Mouse (Mus musculus) bone marrow macrophage, adult 2 months (primary cell): ENCODE results near the gene Mpzl3. TPM values are rescaled to one million over a fixed set of nuclear protein-coding genes. Genes with fewer than 3 reads are reported as not detected.

Experiments used
- H3K27ac ChIP-seq: 2 replicates; pipeline ENCODE4 v1.5.1; 2012; ENCODE audit warnings: low read depth, low read length; ENCODE audit not compliant: insufficient read depth
- H3K4me1 ChIP-seq: 2 replicates; pipeline ENCODE4 v1.6.1; 2012; ENCODE audit warnings: low read length; ENCODE audit not compliant: control insufficient read depth, insufficient read depth
- H3K4me3 ChIP-seq: 2 replicates; pipeline ENCODE4 v1.5.1; 2012; ENCODE audit warnings: mild to moderate bottlenecking, low read length, moderate library complexity; ENCODE audit not compliant: insufficient read depth
- CTCF ChIP-seq: IDR thresholded peaks from 2 replicates; pipeline ENCODE4 v1.5.1; 2012; ENCODE audit warnings: low read depth, mild to moderate bottlenecking, low read length, moderate library complexity
- POLR2A ChIP-seq: IDR thresholded peaks from 2 replicates; pipeline ENCODE4 v1.6.1; 2012; ENCODE audit warnings: mild to moderate bottlenecking, low read depth, low read length, borderline replicate concordance
- polyA plus RNA-seq: library from polyadenylated mRNA; stranded (reverse); fragments of >200 nt; gene quantifications from 2 replicates; pipeline ENCODE4 v1.2.4, GENCODE M21; 2012; ENCODE audit not compliant: missing spikeins, insufficient read depth, insufficient read length

The Mpzl3 gene
- polyA plus RNA-seq, 1 experiment = 1.1 TPM

DNA sequence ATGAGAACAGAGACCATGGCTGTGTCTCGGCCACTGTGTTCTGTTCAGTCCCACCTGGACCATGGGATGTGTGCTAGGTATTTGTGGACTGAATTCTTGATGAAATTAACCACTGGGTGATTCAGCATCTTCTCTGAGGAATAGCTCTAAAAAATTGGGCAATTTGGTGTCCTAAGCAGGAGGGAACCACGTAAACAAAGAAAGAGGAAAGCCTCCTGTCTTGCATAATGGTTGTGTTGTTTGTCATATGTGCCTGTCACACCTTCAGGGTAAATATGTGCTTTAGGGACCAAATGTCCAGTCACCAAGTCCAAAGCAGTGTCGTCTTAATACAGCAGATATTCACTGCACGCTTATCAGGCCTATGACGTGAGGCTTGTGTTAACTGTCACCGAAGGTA lies 9.4 kb downstream of the Mpzl3 start:
- no peak for TF ChIP-seq CTCF
- TF ChIP-seq POLR2A = no peak
- H3K4me3 ChIP-seq = no peak overlapping the region
- no peak overlapping the region for H3K27ac ChIP-seq
- H3K4me1 ChIP-seq = no peaks in the 10 kb centered on the region

DNA sequence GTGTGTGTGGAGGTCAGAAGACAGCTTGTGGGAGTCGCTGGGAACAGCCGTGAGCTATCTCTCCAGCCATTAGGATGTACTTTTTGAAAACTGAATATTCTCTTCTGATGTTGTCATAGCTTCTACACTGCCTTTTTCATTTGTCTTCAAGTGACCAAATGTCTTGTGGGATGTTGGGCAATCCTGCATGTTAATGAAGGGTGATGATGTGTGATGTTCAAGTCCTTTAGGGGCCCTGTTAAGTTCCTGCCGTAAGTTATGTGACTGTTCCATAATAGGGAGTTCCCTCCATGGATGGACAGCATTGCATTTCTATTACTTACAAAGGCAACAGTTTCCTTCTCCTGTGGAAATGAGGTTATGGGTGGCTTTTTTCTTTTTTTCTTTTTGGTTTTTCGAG lies 11.7 kb downstream of the Mpzl3 start:
- no peaks in the 10 kb centered on the region for H3K4me1 ChIP-seq
- no peak overlapping the region for H3K27ac ChIP-seq
- H3K4me3 ChIP-seq = no peak overlapping the region
- TF ChIP-seq CTCF (no peak), POLR2A (no peak)

DNA sequence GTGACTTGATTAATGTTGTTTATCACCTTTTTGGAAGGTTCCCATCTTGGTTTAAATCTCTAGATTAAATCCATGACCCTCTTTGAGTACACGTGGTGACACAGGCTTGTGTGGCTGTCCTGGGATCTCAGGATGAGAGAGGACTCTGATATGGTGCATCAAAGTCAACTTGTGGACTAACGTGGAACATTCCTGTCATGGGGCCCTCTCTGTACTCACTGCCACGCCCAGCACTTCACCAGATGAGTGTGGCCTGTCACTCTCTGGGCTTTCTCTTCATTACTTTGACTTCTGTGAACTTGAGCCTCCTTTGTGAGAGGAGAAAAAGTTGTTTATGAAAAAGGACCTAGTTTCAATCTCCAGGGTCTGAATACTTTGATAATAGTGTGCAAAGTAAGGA lies 16.8 kb downstream of the Mpzl3 start:
- Histone ChIP-seq H3K4me3 (no peak overlapping the region), H3K27ac (no peak overlapping the region), H3K4me1 (no peaks in the 10 kb centered on the region)
- TF ChIP-seq CTCF = no peak
- TF ChIP-seq POLR2A = no peak

DNA sequence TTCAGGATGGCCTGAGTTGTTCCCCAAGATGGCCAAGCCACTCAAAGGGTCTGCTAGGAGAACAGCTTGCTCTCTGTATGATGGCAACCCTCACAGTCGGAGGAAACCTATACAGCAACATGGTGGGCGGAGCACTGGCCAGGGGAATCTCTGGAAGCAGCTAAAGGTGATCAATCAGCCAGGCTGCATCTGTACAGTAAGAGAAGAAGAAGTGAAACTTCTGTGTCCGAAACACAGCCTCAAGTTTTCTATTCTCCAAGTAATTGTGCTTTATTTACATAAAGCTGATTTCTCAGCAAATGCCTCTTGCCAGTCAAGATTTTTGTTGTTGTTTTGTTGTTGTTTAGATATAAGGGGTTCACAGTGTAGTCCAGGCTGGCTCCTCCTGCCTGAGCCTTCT lies 22.9 kb downstream of the Mpzl3 start:
- TF ChIP-seq POLR2A = no peak
- TF ChIP-seq CTCF = no peak
- H3K4me3 ChIP-seq = no peak overlapping the region
- no peaks in the 10 kb centered on the region for H3K4me1 ChIP-seq
- H3K27ac ChIP-seq = no peak overlapping the region

DNA sequence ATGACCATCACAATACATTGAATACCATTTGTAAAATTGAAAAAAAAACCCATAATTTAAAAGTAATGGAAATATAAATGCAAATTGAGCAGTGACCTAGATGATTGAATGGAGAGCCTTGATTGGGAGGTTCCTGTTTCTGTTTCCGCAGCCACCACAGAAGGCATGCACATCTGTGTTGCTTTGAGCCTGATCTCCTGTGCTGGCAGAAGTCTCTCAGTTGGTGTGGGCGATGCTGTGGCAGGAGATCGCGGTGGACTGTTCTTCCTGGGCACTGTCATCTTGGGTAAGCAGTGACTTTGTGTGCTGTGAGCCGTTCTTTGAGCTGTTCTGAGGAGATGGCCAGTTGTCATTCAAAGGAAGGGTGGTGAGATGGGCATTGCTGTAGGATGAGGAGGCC lies 24.0 kb downstream of the Mpzl3 start, which contains the start of gene Jaml:
Gene Jaml (plus strand): TSS at position 173 of the 400 bp plus-strand sequence.
- peaks cover 3% of the 10 kb centered on the region; the same call in 1 of the 2 replicates for H3K4me1 ChIP-seq
- H3K4me3 ChIP-seq = no peak within 1 kb of the TSS
- TF ChIP-seq POLR2A = no peak
- no peak for TF ChIP-seq CTCF
- H3K27ac ChIP-seq = no peak within 1 kb of the TSS

DNA sequence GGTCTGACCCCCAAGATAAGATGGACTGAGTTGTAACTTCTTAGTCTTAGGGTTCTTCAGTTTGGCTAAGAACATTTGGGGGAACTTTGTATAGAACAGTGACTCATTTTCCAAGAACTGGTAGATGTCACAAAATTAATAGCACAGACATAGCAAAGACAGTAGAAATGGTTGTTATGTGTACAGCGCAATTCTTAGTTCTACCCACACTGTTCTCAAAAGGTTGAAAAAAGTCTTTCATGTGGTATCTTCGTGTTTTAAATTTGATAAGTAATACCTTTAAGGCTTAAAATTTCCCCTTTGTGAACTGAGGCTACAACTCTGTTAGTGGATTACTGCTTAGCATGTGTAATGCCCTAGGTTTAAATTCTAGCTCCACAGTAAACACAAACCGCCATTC lies 28.1 kb downstream of the Mpzl3 start:
- H3K27ac ChIP-seq = no peak overlapping the region
- H3K4me3 ChIP-seq = no peak overlapping the region
- peaks cover 25% of the 10 kb centered on the region for H3K4me1 ChIP-seq
- no peak for TF ChIP-seq POLR2A

DNA sequence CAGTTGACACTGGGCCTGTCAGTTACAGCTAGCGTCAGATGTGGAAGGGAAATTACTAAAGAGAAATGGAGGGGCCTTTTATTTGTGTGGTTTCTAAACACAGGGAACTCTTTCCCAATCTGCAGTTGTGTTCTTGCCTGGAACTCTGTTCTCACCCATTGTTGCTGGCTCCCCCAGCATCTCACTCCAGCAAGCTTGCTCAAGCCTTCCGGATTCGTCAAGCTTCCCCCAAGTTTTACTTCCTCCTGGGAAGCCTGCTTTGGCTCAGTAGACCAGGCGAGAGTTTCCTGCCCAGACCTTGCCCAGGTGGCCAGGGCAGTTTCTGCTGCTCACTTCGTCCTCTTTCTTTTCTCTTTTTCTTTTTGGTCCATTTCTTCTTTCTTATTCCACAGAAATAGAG lies 29.6 kb downstream of the Mpzl3 start:
- no peak overlapping the region for H3K27ac ChIP-seq
- TF ChIP-seq POLR2A (no peak), CTCF (no peak)

DNA sequence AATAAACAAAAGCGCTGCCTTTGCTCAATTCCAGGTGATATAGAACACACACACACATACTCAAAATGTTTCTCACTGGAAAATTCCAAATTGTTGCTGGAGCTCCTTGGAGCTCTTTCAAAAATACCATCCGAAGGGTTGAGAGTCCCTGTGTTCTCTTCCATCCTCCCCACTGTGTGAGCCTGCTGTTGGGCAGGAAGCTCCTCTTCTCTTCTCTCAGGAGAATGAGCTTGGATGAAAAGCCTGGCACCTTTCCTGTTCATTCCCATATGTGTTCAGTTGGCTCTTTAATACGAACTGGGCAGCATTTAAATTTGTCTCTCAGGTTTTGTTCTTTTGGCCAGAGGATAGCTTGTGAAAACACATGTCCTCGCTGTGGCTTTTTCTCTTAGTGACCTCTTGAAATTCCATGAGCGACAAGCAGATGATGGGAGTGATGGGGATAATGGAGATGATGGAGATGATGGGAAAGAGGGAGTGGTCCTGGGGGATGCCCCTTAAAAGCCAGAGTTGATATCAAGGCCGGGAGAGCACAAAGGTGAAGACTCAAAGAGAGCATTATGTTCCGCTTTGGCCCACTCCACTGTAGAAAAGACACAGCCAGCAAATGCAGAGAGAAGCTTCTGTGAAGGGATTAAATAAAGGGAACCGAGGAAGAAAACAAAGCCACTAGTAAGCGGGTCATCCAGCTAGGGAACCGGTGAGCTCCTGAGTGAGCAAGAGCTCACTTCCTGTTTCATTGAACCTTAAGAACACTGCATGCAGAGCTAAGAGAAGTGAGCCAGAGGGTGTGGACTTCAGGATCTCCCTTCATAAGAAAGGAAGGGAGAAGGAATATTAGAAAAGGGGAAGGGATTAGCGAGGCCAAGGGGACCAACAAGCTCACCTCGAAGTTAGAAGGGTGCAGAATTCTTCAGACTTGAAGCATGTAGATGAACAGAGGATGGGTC lies 31.0 kb downstream of the Mpzl3 start:
- TF ChIP-seq POLR2A (no peak), CTCF (no peak)
- no peak overlapping the region for H3K4me3 ChIP-seq
- peaks cover 25% of the 10 kb centered on the region for H3K4me1 ChIP-seq
- H3K27ac ChIP-seq = no peak overlapping the region

More for the DNA sequence above, 29.6 kb downstream of the Mpzl3 start:
- Histone ChIP-seq H3K4me1 (peaks cover 25% of the 10 kb centered on the region), H3K4me3 (no peak overlapping the region)

DNA sequence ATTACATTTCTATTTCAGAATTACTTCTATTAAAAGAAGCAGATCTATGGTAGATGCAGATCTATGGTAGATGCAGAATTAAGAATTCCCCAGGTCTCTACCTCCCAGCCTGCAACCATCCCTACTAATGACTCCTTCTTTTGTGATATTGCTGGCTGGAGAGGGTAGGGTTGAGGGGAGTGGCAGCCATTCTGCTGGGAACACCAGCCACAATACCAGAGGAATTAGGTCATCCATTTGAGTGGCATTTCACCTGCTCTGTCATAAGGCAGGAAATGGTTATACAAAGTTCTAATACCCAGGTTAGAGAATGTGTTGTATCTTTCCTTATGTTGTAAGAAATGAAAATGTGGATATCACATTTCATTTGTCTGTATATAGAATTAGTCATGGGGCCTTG lies 33.1 kb downstream of the Mpzl3 start:
- TF ChIP-seq POLR2A = no peak
- TF ChIP-seq CTCF = no peak
- Histone ChIP-seq H3K4me3 (no peak overlapping the region), H3K4me1 (peaks cover 33% of the 10 kb centered on the region), H3K27ac (no peak overlapping the region)

DNA sequence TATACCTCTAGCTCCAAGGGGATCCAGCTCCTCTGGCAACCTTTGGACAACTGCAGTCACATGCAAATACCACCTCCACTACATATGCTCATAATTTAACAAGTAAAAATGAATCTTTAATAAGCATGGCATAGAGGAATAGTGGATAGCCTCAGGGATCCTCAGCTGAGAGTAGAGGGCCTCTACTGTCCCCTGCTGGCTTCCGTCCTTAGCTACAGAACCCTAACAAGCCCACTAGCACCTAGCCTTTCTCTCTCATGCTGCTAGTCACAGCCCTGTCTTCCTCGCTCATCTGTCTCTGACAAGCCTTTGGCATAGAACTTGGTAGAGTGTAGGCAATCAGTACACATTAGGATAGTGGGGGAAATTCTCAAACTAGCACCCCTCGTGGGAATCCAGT lies 35.8 kb downstream of the Mpzl3 start:
- Histone ChIP-seq H3K4me1 (peaks cover 25% of the 10 kb centered on the region), H3K27ac (no peak overlapping the region), H3K4me3 (no peak overlapping the region)
- no peak for TF ChIP-seq POLR2A
- no peak for TF ChIP-seq CTCF

DNA sequence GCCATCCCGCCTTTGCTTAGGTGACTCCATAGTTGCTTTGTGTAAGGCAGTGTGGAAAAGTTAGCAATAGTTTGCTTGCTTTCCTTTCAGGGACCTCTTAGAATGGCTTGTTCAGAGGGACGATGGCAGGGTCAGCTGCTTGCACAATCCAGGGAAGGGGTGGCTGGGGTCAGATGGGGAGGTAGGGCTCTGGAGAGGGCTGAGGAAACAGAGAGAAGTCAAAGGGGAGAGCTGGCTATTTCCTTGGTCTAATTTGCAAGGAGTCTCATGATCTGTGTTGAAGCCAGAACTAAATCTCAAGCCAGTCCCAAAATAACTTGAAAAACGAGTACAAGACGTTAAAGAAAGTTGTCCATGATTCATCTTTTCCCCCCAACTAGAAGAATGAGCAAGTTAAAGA lies 37.7 kb downstream of the Mpzl3 start:
- no peak overlapping the region for H3K4me3 ChIP-seq
- no peak overlapping the region for H3K27ac ChIP-seq
- TF ChIP-seq CTCF (no peak), POLR2A (no peak)
- H3K4me1 ChIP-seq = peaks cover 19% of the 10 kb centered on the region
